Mouse (Mus musculus) ES-E14 (cell line): Measurements from ENCODE around the gene Ngrn. TPM values are rescaled to one million over a fixed set of nuclear protein-coding genes. Genes with fewer than 3 reads are reported as not detected.

Experiments
- DNase-seq: peaks from one replicate; pipeline ENCODE4 v3.0.0-alpha.2; 2013; ENCODE audit warnings: low read depth, low spot score
- H3K27ac ChIP-seq: 2 replicates; pipeline ENCODE4 v1.5.1; 2012; ENCODE audit warnings: low read depth, mild to moderate bottlenecking, low read length, moderate library complexity, mixed read lengths; ENCODE audit not compliant: poor library complexity, insufficient read depth, severe bottlenecking
- H3K36me3 ChIP-seq: 2 replicates; pipeline ENCODE4 v1.6.1; 2012; ENCODE audit warnings: mild to moderate bottlenecking, low read length, moderate library complexity, mixed read lengths; ENCODE audit not compliant: control insufficient read depth, poor library complexity, insufficient read depth, severe bottlenecking
- H3K4me1 ChIP-seq, 2 experiments: fragments of 150-350 bp in 1 of 2; sonication (generic) in 1 of 2; 2 replicates each; pipeline ENCODE4 v1.6.1; 2012; ENCODE audit warnings: low read length in 2 of 2, mild to moderate bottlenecking in 1 of 2, mixed read lengths in 1 of 2; ENCODE audit not compliant: control insufficient read depth in 2 of 2, insufficient read depth in 2 of 2, poor library complexity in 1 of 2
- H3K4me3 ChIP-seq, 2 experiments: fragments of 150-350 bp in 1 of 2; sonication (generic) in 1 of 2; 2 replicates each; pipeline ENCODE4 v1.5.1; 2012; ENCODE audit warnings: low read length in 2 of 2, low read depth in 1 of 2, mild to moderate bottlenecking in 1 of 2, mixed read lengths in 1 of 2; ENCODE audit not compliant: insufficient read depth in 1 of 2, poor library complexity in 1 of 2, severe bottlenecking in 1 of 2
- H3K9ac ChIP-seq: 2 replicates; pipeline ENCODE4 v1.6.1; 2012; ENCODE audit warnings: low read depth, mild to moderate bottlenecking, low read length, mixed read lengths; ENCODE audit not compliant: poor library complexity, insufficient read depth, severe bottlenecking
- H3K9me3 ChIP-seq: fragments of 150-350 bp; sonication (generic); 2 replicates; pipeline ENCODE4 v1.6.1; 2012; ENCODE audit warnings: low read depth, mild to moderate bottlenecking, low read length; ENCODE audit not compliant: control insufficient read depth, insufficient read depth
- CHD2 ChIP-seq: IDR thresholded peaks from 2 replicates; pipeline ENCODE4 v1.6.1; 2014; ENCODE audit warnings: mild to moderate bottlenecking, low read depth, low read length, inconsistent platforms
- HCFC1 ChIP-seq: IDR thresholded peaks from 2 replicates; pipeline ENCODE4 v1.6.1; 2012; ENCODE audit warnings: low read length, inconsistent platforms, borderline replicate concordance; ENCODE audit not compliant: insufficient read depth
- MAFK ChIP-seq: IDR thresholded peaks from 2 replicates; pipeline ENCODE4 v1.6.1; 2014; ENCODE audit warnings: mild to moderate bottlenecking, low read depth, low read length, inconsistent platforms; ENCODE audit not compliant: insufficient read depth
- ZC3H11A ChIP-seq: IDR thresholded peaks from 2 replicates; pipeline ENCODE4 v1.6.1; 2012; ENCODE audit warnings: low read depth, mild to moderate bottlenecking, inconsistent platforms, low read length, borderline replicate concordance
- ZNF384 ChIP-seq: IDR thresholded peaks from 2 replicates; pipeline ENCODE4 v1.6.1; 2012; ENCODE audit warnings: low read depth, low read length, inconsistent platforms
- in situ Hi-C, 2 experiments: fragments of 600-800 bp; cut with MboI; formaldehyde crosslinking; loops; one replicate each; pipeline ENCODE4 v1.15.1; 2025; ENCODE audit warnings: low sequenced_read_pairs in 2 of 2, inconsistent platforms in 1 of 2; ENCODE audit not compliant: unreplicated experiment in 2 of 2
- total RNA-seq: library from RNA; depleted of rRNA; stranded (reverse); fragments of 300-350 nt; gene quantifications from 2 replicates; pipeline ENCODE4 v1.2.3, GENCODE M21; 2012

Ngrn gene
- total RNA-seq, 1 experiment: 45.2 TPM

GRCm38 (mm10) chr7:80281646-80282045, 20.6 kb downstream of the Ngrn start:
- no peak for DNase-seq
- Histone ChIP-seq H3K4me1 (no peaks in the 10 kb centered on the region), H3K36me3 (peaks cover 26% of the 10 kb centered on the region), H3K27ac (no peak overlapping the region), H3K9me3 (no peaks in the 10 kb centered on the region), H3K9ac (no peak overlapping the region), H3K4me3 (no peak overlapping the region)
- in situ Hi-C loops: no loop called here
- TF ChIP-seq HCFC1: no peak
- no peak for TF ChIP-seq CHD2
- TF ChIP-seq ZNF384: no peak
- no peak for TF ChIP-seq MAFK
- no peak for TF ChIP-seq ZC3H11A

GRCm38 (mm10) chr7:80283226-80283918, 22.4 kb downstream of the Ngrn start:
- peaks cover 34% of the 10 kb centered on the region for H3K36me3 ChIP-seq
- H3K9ac ChIP-seq: no peak overlapping the region
- no peaks in the 10 kb centered on the region for H3K4me1 ChIP-seq
- in situ Hi-C loops: no loop called here
- H3K27ac ChIP-seq: no peak overlapping the region
- DNase-seq: no peak
- TF ChIP-seq CHD2: no peak
- TF ChIP-seq MAFK: no peak
- no peak for TF ChIP-seq ZC3H11A
- TF ChIP-seq HCFC1: no peak
- TF ChIP-seq ZNF384: no peak
- no peak overlapping the region for H3K4me3 ChIP-seq
- H3K9me3 ChIP-seq: no peaks in the 10 kb centered on the region

GRCm38 (mm10) chr7:80284391-80284790, 23.4 kb downstream of the Ngrn start:
- no peak for TF ChIP-seq MAFK
- TF ChIP-seq ZC3H11A: no peak
- no peak for TF ChIP-seq ZNF384
- no peak for TF ChIP-seq CHD2
- no peak for TF ChIP-seq HCFC1
- H3K4me3 ChIP-seq: no peak overlapping the region
- no peak overlapping the region for H3K27ac ChIP-seq
- H3K36me3 ChIP-seq: peaks cover 34% of the 10 kb centered on the region
- H3K9ac ChIP-seq: no peak overlapping the region
- H3K4me1 ChIP-seq: no peaks in the 10 kb centered on the region
- no peak for DNase-seq
- in situ Hi-C loops: no loop called here
- H3K9me3 ChIP-seq: no peaks in the 10 kb centered on the region

- Histone ChIP-seq H3K4me1 (no peaks in the 10 kb centered on the region), H3K27ac (no peak overlapping the region), H3K9ac (no peak overlapping the region), H3K9me3 (no peaks in the 10 kb centered on the region), H3K36me3 (peaks cover 35% of the 10 kb centered on the region), H3K4me3 (no peak overlapping the region)
- no peak for DNase-seq
- in situ Hi-C loops: no loop called here
- TF ChIP-seq MAFK: no peak
- no peak for TF ChIP-seq ZC3H11A
Observed at GRCm38 (mm10) chr7:80285725-80286124, 24.7 kb downstream of the Ngrn start.

- in situ Hi-C loops: no loop called here
- Histone ChIP-seq H3K9me3 (no peaks in the 10 kb centered on the region), H3K4me1 (no peaks in the 10 kb centered on the region), H3K36me3 (peaks cover 37% of the 10 kb centered on the region), H3K27ac (no peak overlapping the region), H3K9ac (no peak overlapping the region), H3K4me3 (no peak overlapping the region)
- TF ChIP-seq HCFC1: no peak
- TF ChIP-seq CHD2: no peak
- TF ChIP-seq ZC3H11A: no peak
- TF ChIP-seq ZNF384: no peak
- no peak for TF ChIP-seq MAFK
- no peak for DNase-seq
Observed at GRCm38 (mm10) chr7:80287736-80288135, 26.7 kb downstream of the Ngrn start.
